Mouse (Mus musculus): ENCODE data around the gene Zfp292.

DNA sequence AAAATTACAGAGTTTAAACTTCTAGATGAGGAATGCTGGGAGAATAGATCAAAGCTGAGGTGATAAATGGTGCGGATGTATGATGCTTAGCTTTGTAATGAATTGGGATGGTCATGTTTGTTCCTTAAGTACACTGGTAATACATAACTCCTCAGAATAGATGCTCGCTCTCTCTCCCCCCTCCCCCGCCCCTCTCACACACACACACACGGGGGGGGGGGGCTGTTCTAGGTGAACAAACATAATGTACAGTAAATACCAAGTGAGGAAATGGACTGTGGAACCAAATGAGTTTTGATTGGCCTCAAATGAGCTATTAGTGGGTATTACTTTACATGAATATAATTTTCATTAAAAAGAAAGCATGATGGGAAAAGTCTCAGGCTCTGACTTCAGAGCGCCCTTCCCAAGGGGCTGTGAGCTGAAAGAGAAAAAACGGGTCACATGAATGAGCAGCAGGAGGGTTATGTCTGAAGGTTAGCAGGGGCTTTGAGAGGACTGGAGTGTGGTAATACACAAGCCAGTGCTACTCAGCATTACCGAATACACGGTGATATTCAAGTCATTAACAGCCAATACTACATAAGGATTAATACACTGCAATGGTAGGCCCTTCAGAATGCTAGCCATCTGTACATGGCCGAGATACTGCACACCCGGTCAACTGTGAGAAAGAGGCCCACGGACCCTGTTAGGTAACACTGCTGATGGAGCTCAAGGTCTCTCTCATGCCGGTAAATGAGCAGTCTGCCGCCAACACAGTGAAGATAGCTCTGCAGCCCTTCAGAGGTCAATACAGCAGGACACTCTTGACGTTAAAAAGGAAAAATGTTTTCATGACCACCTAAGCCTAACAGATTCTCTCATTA, 81.4 kb downstream of the Zfp292 start:
- TF ChIP-seq CTCF (IDR thresholded peaks at IDR 0.05) (no peak), POLR2A (IDR thresholded peaks at IDR 0.05; ENCODE audit: insufficient read depth, low read depth, low read length) (no peak)

Measured in heart, adult 2 months (tissue).